Mouse (Mus musculus) intestine, postnatal 0 days (tissue): ENCODE measurements at regions not wholly inside any gene's neighbourhood (a gene's known extent, or its start where the extent isn't known, plus 50 kb on each side); places are given as distances from the start of the nearest gene placed in this dataset.

ENCODE experiments used
- ATAC-seq: fragments of 200-750 bp; cut with Nextera tagmentation; 2 replicates; pipeline ENCODE4 v1.8.0; 2017; ENCODE audit warnings: mild to moderate bottlenecking, moderate TSS enrichment, moderate library complexity
- H3K27ac ChIP-seq: fragments of 300-500 bp; sonication (generic); 2 replicates; pipeline ENCODE4 v1.5.1; 2014; ENCODE audit warnings: mild to moderate bottlenecking, low read depth, low read length, moderate library complexity
- H3K27me3 ChIP-seq: fragments of 300-500 bp; sonication (generic); replicated peaks from 2 replicates; pipeline ENCODE4 v1.6.1; 2014; ENCODE audit warnings: low read length, mixed read lengths; ENCODE audit not compliant: control insufficient read depth, insufficient read depth
- H3K36me3 ChIP-seq: fragments of 300-500 bp; sonication (generic); 2 replicates; pipeline ENCODE4 v1.6.1; 2014; ENCODE audit warnings: mild to moderate bottlenecking, moderate library complexity; ENCODE audit not compliant: control insufficient read depth, insufficient read depth
- H3K4me1 ChIP-seq: fragments of 300-500 bp; sonication (generic); replicated peaks from 2 replicates; pipeline ENCODE4 v1.6.1; 2014; ENCODE audit warnings: antibody characterized with exemption, low read length, mixed read lengths; ENCODE audit not compliant: control insufficient read depth, insufficient read depth
- H3K4me2 ChIP-seq: fragments of 300-500 bp; sonication (generic); replicated peaks from 2 replicates; pipeline ENCODE4 v1.6.1; 2014; ENCODE audit warnings: low read depth, mild to moderate bottlenecking, moderate library complexity
- H3K4me3 ChIP-seq: fragments of 300-500 bp; sonication (generic); 2 replicates; pipeline ENCODE4 v1.5.1; 2014; ENCODE audit warnings: low read depth, low read length
- H3K9ac ChIP-seq: fragments of 300-500 bp; sonication (generic); 2 replicates; pipeline ENCODE4 v1.6.1; 2014; ENCODE audit warnings: mild to moderate bottlenecking, low read depth, low read length
- H3K9me3 ChIP-seq: fragments of 300-500 bp; sonication (generic); 2 replicates; pipeline ENCODE4 v1.6.1; 2016; ENCODE audit warnings: mixed run types; ENCODE audit not compliant: control insufficient read depth
- CTCF ChIP-seq: sonication (generic); IDR thresholded peaks from 2 replicates; pipeline ENCODE4 v1.5.1; 2016; ENCODE audit warnings: low read depth, mild to moderate bottlenecking, control low read depth, antibody characterized with exemption, moderate library complexity
- WGBS: fragments of 180-500 bp; shearing (Covaris S2); extraction: QIAGEN DNeasy Blood & Tissue Kit; methylation state at CpG from one replicate; pipeline ENCODE4 v1.1.7; 2014; 5-methylcytosine and 5-hydroxymethylcytosine counted together

DNA sequence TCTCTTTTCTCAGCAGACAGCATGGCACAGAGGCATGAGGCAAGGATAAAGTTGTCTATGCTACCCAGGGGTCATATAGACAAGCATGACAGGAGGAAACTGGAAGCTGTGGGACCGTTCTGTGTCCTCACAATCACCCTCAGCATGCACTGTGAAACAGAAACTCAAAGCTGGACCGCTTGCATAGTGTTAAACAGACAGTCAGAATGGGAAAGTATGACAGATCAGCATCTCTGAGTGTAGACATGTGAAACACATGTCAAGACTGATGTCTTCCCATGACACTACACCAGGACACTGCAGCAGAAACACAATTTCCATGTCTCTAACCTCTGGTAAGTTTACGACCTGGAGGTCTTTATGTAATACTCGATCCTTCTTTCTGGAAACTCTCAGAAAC, 330.9 kb upstream of the Intu start:
- no peak overlapping the region for H3K27ac ChIP-seq
- no peaks in the 10 kb centered on the region for H3K9me3 ChIP-seq
- no peaks in the 10 kb centered on the region for H3K4me1 ChIP-seq
- no peak overlapping the region for H3K4me2 ChIP-seq
- WGBS: 78% methylated on average over 4 of the region's 4 CpGs
- no peak overlapping the region for H3K9ac ChIP-seq
- H3K4me3 ChIP-seq: no peak overlapping the region
- no peaks in the 10 kb centered on the region for H3K27me3 ChIP-seq
- no peaks in the 10 kb centered on the region for H3K36me3 ChIP-seq
- ATAC-seq: no peak
- TF ChIP-seq CTCF: no peak

DNA sequence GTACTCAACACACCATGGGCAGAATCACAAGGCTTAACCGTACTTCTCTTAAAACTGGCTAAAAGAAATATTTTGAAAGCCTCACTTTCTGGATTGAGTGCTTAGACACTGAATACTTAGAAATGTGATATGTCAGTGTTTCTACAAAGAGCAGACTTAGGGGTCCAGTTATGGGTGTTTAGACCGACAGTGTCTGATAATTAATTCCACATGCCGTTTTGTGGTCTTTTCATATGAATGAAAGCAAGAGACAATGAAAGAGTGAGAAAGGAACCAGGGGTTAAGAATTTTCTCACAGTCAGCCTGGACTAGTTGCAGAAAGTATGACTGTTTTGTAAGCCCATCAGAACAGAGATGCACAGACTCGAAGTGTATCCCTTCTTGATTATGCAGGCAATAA, 324.8 kb upstream of the Intu start:
- no peak for TF ChIP-seq CTCF
- H3K27me3 ChIP-seq: no peaks in the 10 kb centered on the region
- WGBS: 94% methylated on average over 4 of the region's 4 CpGs

DNA sequence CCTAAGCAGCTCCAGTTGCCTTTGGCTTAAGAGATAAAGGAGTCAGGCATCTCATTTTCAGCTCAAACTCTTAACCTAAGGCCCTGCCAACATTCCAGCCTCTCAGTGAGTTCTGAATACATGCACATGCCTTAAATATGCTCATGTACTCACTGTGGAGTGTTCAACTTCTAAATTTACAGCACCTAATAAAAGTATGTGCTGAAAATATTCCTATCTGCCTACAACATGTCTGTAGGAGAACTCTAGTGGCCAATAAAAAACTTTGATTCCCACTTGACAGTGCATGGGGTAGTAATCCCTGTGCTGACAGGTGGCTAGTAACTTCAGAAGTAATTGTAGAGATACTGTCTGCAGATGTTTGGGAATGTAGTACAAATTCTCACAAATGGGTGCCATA, 319.3 kb upstream of the Intu start:
- Histone ChIP-seq H3K4me1 (no peaks in the 10 kb centered on the region), H3K27me3 (no peaks in the 10 kb centered on the region), H3K9me3 (no peaks in the 10 kb centered on the region), H3K4me3 (no peak overlapping the region), H3K27ac (no peak overlapping the region), H3K4me2 (no peak overlapping the region), H3K36me3 (no peaks in the 10 kb centered on the region), H3K9ac (no peak overlapping the region)
- TF ChIP-seq CTCF: no peak
- ATAC-seq: no peak

More for the DNA sequence above, 324.8 kb upstream of the Intu start:
- Histone ChIP-seq H3K4me3 (no peak overlapping the region), H3K9me3 (no peaks in the 10 kb centered on the region), H3K36me3 (no peaks in the 10 kb centered on the region), H3K9ac (no peak overlapping the region), H3K4me1 (no peaks in the 10 kb centered on the region), H3K27ac (no peak overlapping the region), H3K4me2 (no peak overlapping the region)
- ATAC-seq: no peak

DNA sequence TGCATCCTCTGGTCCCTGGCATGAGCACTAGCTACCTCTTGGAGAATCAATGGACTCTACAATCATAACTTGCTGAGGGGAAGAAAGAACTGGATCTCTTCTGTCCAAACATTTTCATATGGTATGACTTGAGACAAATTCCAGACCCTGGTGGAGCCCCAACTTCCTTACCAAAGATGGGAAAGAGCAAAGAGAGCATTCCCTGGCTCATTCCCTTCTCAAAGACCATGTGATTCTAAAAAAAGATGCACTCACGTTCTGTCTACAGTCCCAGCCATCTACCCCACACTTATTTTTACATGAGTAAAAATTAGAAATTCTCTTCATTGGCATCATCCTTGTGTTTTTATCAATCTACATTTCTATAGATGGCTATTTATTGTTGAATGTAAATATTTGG, 304.3 kb upstream of the Intu start:
- no peak overlapping the region for H3K4me3 ChIP-seq
- TF ChIP-seq CTCF: no peak
- no peak overlapping the region for H3K4me2 ChIP-seq
- H3K36me3 ChIP-seq: no peaks in the 10 kb centered on the region
- H3K4me1 ChIP-seq: no peaks in the 10 kb centered on the region
- no peak overlapping the region for H3K9ac ChIP-seq
- no peaks in the 10 kb centered on the region for H3K9me3 ChIP-seq
- no peak for ATAC-seq
- no peak overlapping the region for H3K27ac ChIP-seq
- no peaks in the 10 kb centered on the region for H3K27me3 ChIP-seq
- 63% methylated on average over 1 of the region's 1 CpGs for WGBS

DNA sequence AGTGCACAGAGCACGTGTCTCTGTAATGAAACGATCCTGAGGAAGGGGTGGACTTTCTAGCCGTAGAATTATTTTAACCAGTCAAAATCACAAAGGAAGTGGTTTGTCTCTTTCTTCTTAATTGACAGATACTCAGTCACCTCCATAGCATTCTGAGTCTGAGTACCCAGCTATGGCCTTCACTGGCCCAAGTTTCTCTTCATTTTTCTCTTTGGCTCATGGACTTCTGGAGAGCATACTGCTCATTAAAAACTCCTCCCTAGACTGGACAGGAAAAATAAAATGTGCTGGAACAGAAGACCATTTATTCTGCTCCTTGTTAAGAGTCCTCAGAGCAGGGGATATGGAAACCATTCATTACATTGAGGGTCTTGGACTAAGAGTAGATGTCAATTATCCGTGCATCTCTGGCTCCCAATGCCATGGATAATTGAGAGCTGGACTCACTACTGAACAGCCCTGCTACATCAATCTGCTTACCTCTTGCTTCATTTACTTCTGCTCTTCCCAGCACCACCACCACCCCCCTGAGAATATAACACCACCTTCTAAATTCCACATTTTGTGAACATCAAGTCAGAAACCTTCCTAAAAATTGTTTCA, 287.5 kb upstream of the Intu start:
- Histone ChIP-seq H3K9ac (no peak overlapping the region), H3K4me3 (no peak overlapping the region), H3K9me3 (no peaks in the 10 kb centered on the region), H3K27ac (no peak overlapping the region), H3K36me3 (no peaks in the 10 kb centered on the region), H3K4me1 (no peaks in the 10 kb centered on the region), H3K4me2 (no peak overlapping the region), H3K27me3 (no peaks in the 10 kb centered on the region)
- 83% methylated on average over 4 of the region's 4 CpGs for WGBS
- no peak for TF ChIP-seq CTCF
- ATAC-seq: no peak

DNA sequence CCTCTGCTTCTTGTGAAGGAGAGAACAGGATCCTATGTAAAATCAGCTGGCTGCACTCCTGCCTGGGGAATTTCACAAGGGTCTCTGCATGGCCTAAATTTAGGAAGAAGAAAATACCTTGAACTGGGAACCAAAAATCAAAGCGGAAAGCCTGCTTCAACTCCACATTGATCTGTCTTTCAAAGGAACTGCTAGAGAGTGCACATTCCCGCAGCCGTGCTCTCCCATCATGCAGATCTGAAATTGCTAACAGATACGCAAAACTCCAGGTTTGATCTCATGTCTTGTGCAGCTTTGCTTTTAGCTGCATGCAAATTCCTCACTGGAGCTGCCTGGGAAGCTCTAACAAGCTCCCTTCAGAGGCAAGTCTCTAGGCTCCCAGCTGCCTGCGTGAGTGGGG, 276.7 kb upstream of the Intu start:
- no peak for ATAC-seq
- H3K4me2 ChIP-seq: no peak overlapping the region
- H3K4me3 ChIP-seq: no peak overlapping the region
- H3K9ac ChIP-seq: no peak overlapping the region
- 75% methylated on average over 5 of the region's 5 CpGs for WGBS
- H3K4me1 ChIP-seq: no peaks in the 10 kb centered on the region
- no peak for TF ChIP-seq CTCF
- H3K9me3 ChIP-seq: no peaks in the 10 kb centered on the region
- no peaks in the 10 kb centered on the region for H3K36me3 ChIP-seq
- H3K27me3 ChIP-seq: no peaks in the 10 kb centered on the region
- H3K27ac ChIP-seq: no peak overlapping the region

DNA sequence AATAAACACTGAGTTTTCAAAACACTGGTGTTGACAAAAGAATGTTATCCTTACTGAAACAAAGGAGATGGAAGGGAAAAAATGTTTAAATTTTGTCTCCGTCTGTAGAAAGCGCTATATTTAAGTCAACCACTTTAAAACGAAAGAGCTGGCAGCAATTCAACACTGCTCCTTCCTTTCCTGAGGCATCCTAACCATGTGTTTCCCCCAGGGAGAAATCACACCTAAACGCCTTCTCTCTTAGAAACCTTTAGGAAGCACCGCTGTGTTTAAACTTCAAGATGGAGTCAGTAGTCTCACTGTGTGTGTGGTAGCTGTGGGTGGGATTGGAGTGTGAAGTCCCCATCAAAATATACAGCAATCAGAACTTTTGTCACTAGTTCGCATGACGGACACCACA, 268.6 kb upstream of the Intu start:
- no peak overlapping the region for H3K9ac ChIP-seq
- 70% methylated on average over 7 of the region's 7 CpGs for whole genome bisulfite sequencing

More for the DNA sequence above, 268.6 kb upstream of the Intu start:
- Histone ChIP-seq H3K27ac (no peak overlapping the region), H3K27me3 (no peaks in the 10 kb centered on the region), H3K4me2 (no peak overlapping the region), H3K4me3 (no peak overlapping the region), H3K9me3 (no peaks in the 10 kb centered on the region), H3K36me3 (no peaks in the 10 kb centered on the region), H3K4me1 (no peaks in the 10 kb centered on the region)
- ATAC-seq: no peak
- no peak for TF ChIP-seq CTCF
